Mouse (Mus musculus): Measurements from ENCODE around the gene L3mbtl1.

L3mbtl1 gene

GRCm38 (mm10) chr2:162946964-162947363, 3.7 kb downstream of the L3mbtl1 start:
- no peak for DNase-seq

- peak; percentile 43 for DNase-seq
Measured at GRCm38 (mm10) chr2:162947736-162948135, 4.5 kb downstream of the L3mbtl1 start.

DNA sequence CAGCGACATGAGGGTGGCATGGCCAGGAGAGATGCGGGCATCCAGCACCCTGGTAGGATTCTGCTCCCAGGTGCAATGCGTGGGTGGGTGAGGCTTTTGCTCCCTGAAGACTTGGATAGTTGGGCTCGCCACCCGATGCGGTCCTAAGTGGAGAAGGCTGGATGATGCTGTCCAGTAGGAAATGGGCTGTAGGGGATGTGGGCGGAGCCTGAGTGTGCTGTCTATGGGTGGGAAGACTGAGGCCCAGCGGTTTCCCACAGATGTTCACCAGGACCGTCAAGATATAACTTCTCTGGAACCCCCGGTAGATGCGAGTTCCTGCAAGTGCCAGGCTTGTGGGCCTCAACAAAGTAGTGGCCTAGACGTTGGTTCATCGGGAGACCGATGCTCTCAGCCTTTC, 4.9 kb downstream of the L3mbtl1 start:
- no peak for DNase-seq

- DNase-seq = no peak
Measured at GRCm38 (mm10) chr2:162950776-162951175, 7.5 kb downstream of the L3mbtl1 start.

DNA sequence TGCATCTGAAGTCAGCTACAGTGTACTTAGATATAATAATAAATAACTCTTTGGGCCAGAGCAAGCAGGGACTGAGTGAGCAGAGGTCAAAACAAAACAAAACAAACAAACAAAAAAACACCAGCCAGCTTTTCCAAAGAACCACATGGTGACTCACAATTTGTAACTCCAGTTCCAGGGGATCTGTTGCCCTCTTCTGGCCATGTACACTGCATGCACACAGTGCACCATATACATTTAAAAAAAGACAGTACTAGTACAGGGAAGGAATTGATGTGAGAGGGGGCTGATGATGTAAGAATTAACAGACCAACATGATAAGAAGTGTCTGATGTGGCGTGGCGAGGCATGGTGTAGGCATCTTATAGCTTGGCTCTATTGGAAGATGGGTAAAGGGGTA, 13.6 kb downstream of the L3mbtl1 start:
- DNase-seq = no peak

GRCm38 (mm10) chr2:162961321-162961720, 18.0 kb downstream of the L3mbtl1 start:
- DNase-seq = no peak

DNA sequence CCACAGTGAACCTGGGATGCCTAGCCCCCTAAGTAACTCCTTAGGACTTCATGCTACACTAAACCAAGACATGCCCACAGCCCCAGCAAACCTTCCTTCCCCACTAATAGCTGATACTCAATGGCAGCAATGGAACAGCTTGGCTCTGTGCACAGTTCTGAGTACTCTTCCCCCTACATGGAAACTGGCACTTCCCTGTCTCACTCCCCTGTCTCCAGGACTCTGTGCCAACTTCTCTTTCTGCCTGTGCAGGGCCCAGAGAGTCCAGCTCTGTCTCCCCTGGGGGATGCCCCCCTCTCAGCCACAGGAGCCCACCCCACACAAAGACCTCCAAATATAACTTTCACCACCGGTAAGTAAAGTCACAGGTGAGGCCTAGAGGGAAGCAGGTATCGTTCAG, 23.5 kb downstream of the L3mbtl1 start:
- DNase-seq = no peak

DNA sequence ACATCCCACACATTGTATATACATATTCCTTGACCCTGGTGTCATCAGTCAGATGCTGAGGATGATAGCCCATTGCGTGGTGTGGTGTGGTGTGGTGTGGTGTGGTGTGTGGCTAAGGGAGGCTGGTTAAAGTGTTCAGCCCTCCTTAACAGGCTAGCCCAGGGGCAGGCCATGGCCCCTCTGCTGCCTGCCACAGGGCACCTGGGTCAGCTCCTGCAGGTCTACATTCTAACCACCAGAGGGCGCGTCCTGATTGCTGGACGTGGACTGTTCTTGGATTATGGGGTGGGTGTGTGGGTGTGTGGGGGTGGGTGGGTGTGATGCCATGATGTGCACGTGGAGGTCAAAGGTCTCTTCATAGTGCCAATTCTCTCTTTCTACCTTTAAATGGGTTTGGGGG, 25.1 kb downstream of the L3mbtl1 start:
- peak; percentile 62 for DNase-seq

DNA sequence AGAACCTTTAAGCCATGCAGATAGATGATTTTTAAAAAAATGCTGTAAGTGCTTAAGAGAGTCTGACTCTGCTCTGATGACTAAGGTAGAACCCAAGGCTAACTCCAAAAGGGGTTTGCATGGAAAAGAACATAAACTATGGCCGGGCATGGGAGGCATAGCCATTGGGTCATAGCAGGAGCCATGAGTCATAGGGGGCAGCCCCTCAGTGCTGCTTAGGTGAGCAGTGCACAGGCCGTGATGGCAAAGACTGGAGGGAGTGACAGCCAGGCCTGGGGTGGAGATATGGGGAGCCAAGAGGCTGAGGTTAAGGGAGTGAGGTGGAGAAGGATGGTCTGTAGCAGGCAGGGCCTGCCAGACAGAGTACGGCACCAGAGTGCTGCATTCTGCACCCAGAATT, 25.8 kb downstream of the L3mbtl1 start:
- no peak for DNase-seq

GRCm38 (mm10) chr2:162970896-162971295, 27.6 kb downstream of the L3mbtl1 start:
- no peak for DNase-seq

DNA sequence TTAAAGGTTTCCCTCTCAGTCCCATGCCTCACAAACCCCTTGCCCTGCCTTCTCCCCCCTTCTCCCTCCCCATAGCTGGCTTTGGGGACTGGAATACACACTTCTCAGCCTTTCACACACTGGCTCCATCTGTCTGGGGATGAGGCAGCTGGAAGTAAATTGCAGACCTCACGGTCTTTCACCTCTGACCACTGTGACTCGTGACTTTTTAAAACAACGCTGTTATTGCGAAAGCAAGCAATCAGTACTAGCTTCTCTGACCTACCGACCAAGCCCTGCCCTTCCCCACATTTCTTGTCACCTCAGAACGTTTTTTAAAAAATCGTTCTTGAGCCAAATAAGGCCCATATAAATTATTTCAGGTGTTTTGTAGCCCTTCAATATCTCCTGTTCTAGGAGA, 29.5 kb downstream of the L3mbtl1 start:
- no peak for DNase-seq

GRCm38 (mm10) chr2:162973206-162973605, 29.9 kb downstream of the L3mbtl1 start:
- DNase-seq = no peak

DNA sequence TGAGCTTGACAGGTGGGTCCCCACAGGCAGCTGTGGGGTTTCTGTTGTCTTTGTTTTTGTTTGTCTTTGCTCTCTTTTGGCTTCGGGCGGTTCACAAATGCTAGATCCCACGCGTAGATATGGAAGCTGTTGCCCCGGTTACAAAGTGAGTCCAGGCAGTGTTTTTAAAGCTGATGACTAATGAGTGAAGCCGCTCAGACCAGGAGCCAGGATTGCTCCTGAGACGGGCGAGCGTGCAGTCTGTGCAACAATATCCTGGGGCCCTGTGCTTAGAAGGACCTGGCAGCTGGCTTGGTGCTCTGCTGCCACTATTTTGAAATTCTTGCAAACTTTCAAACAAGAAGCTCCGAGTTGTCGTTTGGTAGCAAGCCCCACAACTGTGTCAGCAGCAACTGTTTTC, 30.4 kb downstream of the L3mbtl1 start:
- no peak for DNase-seq

- DNase-seq = peak; percentile 22
Measured at GRCm38 (mm10) chr2:162975157-162975775, 32.0 kb downstream of the L3mbtl1 start.

- peak; percentile 70 for DNase-seq
Measured at GRCm38 (mm10) chr2:162976001-162976400, 32.7 kb downstream of the L3mbtl1 start.

GRCm38 (mm10) chr2:162984381-162984780, 41.1 kb downstream of the L3mbtl1 start:
- no peak for DNase-seq

DNA sequence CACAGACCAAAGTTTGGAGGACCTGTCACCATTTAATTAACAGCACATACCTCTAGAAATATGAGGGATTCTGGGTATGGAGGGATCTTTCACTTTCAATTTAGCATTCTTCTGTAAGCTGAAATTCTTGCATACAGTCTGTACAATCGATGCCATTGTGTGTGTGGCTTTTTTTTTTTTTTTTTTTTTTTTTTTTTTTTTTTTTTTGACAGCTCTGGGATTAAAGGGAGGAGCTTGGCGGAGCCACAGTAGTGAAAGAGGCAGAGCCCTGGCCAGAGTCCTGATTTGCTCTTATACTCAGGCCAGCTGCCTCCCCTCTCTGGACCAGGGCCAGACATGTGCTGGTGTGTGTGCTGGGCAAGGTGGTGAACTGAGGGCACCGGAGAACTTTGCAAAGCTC, 42.7 kb downstream of the L3mbtl1 start:
- DNase-seq = peak; percentile 72

- DNase-seq = no peak
Measured at GRCm38 (mm10) chr2:162986764-162987163, 43.5 kb downstream of the L3mbtl1 start.

DNA sequence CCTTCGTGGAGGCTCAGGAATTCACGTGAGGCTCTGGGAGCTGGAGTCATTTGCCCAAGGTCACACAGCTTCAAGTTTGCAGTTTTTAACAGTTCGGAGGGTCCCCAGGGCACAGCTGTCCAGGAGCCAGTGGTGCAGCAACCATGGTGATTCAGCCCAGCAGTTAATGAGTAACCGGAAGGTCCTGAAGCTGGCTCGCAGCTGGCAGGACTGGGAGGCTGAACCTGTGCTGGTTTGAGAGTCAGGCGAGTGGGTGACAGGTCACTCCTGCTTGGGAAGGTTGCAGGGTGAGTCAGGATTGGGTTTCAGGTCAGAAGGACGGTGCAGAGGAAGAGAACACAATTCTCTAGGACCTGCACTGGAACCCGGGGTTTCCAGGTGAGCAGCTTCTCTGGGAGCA, 43.9 kb downstream of the L3mbtl1 start, which contains the start of gene Sgk2:
Sgk2 (plus strand) TSS at position 113 of the 400 bp plus-strand sequence.
- no peak for DNase-seq

- DNase-seq = no peak
Measured at GRCm38 (mm10) chr2:162988235-162988634, 45.0 kb downstream of the L3mbtl1 start.

GRCm38 (mm10) chr2:162991394-162992083, 48.3 kb downstream of the L3mbtl1 start:
- DNase-seq = no peak

DNA sequence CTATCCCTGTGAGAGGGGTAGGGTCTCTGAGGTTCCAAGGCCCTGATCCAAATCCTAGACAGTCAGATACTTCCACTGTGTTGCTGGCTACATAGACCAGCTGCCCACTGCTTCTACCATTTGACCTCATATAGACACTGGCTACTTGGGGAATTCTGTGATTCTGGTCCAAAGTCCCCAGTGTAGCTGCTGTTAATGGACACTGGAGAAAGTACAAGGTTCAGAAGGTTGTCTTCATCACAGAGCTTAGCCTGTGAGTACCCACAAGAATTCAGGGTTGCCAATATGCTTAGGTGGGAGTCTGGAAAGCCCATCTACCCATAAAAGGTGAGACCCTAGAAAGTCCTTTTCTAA, 48.8 kb downstream of the L3mbtl1 start:
- no peak for DNase-seq

- no peak for DNase-seq
Measured at GRCm38 (mm10) chr2:162993881-162994616, 50.8 kb downstream of the L3mbtl1 start.
